Mouse (Mus musculus) bone marrow macrophage, adult 2 months (primary cell): ENCODE measurements around the gene Flt3.

Source experiments
- CTCF ChIP-seq: IDR thresholded peaks from 2 replicates; pipeline ENCODE4 v1.5.1; 2012; ENCODE audit warnings: low read depth, mild to moderate bottlenecking, low read length, moderate library complexity
- POLR2A ChIP-seq: IDR thresholded peaks from 2 replicates; pipeline ENCODE4 v1.6.1; 2012; ENCODE audit warnings: mild to moderate bottlenecking, low read depth, low read length, borderline replicate concordance

DNA sequence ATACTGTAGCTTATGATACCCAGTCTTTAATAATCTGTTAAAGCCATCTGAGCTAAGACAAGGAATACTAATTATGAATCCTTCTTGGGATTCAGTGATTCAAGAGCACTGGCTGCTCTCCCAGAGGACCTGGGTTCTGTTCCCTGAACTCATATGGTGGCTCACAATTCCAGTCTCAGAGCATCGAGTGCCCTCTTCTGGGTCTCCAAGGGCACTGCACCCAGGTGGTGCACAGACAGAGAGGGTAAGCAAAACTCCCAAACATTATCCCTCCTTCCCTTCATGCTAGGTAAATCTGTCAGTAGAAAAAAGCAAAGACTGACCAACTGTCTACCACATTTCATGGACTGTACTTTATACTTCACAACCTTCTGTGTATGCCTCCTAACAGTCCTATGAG, 54.3 kb downstream of the Flt3 start:
- no peak for TF ChIP-seq CTCF
- TF ChIP-seq POLR2A, result no peak
